Mouse (Mus musculus): ENCODE measurements at regions not wholly inside any gene's neighbourhood (a gene's known extent, or its start where the extent isn't known, plus 50 kb on each side); places are given as distances from the start of the nearest gene placed in this dataset.
A peak's percentile ranks its signal among the peaks of the same experiment; 100 is the strongest.

DNA sequence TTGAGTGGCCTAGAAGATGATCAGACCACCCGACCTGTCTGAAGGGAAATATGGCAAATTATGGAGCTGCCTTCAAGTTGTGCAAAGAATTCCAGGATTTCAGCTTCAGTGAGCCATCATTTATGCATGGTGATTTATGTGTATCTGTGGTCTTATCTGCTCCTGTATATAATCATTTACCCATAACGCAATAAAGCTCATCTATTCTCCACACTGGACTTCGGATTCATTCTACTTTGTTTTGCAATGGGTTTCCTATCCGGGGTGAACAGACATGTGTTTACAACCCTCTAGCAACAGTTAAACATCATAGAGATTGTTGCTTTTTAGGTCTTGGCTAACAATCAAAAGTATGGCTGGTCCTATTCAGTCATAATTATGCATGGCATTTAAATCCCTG is 145.1 kb downstream of the Pcdh10 start:
- no peak for DNase-seq

GRCm38 (mm10) chr3:45547091-45547490 is 168.9 kb downstream of the Pcdh10 start:
- no peak for DNase-seq

DNA sequence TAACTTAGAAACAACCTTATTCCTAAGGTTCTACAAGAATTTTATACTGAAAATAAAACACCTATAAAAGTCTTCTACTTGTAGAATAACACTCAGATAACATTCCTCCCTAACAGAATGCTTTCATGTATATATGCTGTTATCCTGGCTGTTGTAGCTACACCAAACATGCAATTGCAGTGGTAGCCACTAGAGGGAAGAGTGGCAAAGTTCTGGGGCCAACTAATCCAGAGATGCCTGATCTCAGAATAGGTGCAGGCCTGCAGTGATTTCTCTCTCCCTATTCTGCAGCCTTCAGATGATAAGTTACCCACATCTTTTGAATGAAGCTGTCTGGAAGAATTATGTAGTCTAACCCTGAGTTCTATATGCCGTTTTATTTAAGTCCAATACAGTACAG is 177.5 kb downstream of the Pcdh10 start:
- peak; percentile 61 for DNase-seq

- no peak for DNase-seq
Observed at GRCm38 (mm10) chr3:45572995-45573394, 194.8 kb downstream of the Pcdh10 start.

GRCm38 (mm10) chr3:45577035-45577434 is 198.8 kb downstream of the Pcdh10 start:
- no peak for DNase-seq

- no peak for DNase-seq
Observed at GRCm38 (mm10) chr3:45593561-45593960, 215.4 kb downstream of the Pcdh10 start.

- no peak for DNase-seq
Observed at GRCm38 (mm10) chr3:45602278-45602677, 224.1 kb downstream of the Pcdh10 start.

GRCm38 (mm10) chr3:45603151-45603550 is 225.0 kb downstream of the Pcdh10 start:
- no peak for DNase-seq

DNA sequence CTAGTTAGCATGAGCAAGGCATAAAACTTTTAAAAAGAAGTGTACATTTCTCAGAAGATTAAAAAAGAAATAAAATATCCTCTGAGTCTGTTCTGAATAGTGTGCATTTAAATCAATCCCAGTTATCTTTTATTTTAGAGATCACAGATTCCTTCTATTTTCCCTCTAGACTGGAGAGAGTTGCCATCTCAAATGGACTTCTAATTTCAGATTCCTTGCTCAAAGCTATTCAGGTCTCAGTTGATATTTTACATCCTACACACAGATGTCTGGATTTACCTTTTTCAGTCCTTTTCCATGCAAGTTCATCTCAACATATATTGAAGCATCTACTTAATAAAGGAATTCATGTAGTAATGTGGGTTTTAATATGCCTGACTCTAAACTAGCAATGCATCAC is 242.5 kb downstream of the Pcdh10 start:
- no peak for DNase-seq

DNA sequence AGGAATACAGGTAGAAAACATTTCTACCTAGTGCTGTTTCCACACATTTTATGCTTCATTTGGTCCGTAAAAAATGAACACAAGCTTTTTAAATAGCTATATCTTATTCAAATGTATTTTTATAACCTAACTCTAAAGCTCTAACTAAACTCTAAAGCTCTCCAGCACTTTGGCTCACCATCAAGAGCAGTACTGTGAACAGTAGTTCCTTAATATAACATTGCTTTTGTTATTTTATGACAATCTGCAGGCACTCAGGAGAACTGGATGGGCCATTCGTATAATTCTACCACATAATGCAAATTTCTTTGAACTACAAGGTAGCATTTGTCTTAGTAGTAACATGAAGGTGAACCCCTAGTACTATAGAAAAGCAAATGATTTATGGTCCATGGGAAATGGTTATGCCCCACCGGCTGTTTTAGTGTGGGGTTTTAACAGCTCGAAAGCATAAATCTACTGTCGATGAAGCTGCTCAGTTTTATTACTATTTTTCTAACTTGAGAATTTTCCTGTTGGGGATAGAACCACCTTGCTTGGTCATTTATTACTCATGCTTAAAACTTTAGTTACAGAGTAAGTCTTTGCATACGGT is 267.8 kb downstream of the Pcdh10 start:
- no peak for DNase-seq

- DNase-seq = no peak
Observed at GRCm38 (mm10) chr3:45649361-45649760, 271.2 kb downstream of the Pcdh10 start.

- DNase-seq = no peak
Observed at GRCm38 (mm10) chr3:45657023-45657422, 278.8 kb downstream of the Pcdh10 start.

DNA sequence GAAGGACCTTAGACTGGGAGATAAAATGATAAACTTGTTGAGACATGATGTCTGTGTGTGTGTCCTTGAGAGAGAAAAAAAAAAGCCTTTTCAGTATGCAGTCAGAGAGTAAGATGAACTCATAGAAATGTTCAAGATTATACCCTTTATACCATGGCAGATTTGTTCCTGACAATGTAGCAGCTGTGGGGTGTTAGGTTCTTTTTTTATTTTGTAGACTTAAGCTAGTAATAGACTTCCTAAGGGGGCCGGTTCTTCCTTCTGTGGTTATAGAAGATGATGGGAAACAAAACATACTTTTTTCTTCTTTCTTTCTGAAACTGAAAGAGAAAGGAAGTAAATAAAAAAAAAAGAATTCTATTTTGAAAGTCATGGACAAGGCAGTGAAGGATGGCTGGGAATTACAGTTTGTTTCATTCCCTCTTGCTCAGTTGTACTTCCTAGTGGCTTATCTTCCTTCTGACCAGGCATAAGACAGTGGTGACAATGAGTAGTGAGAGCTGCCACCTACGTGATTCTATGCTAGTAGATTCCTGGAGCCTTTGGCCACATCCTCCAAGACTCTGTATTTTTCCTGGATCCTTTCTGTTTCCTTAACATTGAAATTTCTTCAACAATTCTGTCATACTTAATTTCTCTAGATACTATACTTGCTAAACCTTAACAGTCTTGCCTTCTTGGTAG is 280.0 kb downstream of the Pcdh10 start:
- no peak for DNase-seq

- no peak for DNase-seq
Observed at GRCm38 (mm10) chr3:45659052-45659451, 280.9 kb downstream of the Pcdh10 start.

DNA sequence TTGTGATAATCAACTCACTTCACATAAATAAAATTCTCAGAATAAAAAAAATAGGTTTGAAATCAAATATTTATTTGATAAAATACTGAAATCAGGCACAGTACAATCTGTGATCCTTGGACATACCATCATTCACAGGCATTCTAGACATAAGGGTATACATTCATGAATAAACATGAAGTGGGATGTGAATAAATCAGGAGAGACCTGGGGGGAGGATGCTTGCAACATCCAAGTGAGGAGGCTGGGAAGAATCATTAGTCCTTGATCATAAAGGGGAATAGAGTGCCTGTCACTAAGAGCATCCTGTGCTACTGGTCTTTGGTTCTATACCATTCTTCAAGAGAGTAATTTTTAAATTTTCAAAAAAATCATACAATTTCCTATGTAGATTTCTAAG is 292.2 kb downstream of the Pcdh10 start:
- no peak for DNase-seq

DNA sequence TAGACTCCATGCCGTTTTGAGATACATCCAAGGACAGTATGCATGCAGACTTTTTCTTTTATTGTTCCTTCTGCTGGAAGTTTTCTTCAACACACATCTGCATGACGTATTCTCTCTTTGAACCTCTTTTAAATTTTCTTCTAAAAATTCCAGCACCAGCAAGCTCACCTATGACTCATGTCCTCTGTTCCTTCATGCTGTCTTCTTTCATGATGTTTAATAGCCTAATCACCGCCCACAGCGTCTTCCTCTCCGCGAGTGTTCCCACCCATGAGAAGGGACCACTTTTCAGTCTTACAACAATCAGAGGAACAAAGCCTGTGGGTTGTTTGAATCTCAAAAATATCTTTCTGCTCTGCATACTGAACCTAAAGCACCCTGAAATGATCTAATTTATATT is 299.5 kb downstream of the Pcdh10 start:
- no peak for DNase-seq

DNA sequence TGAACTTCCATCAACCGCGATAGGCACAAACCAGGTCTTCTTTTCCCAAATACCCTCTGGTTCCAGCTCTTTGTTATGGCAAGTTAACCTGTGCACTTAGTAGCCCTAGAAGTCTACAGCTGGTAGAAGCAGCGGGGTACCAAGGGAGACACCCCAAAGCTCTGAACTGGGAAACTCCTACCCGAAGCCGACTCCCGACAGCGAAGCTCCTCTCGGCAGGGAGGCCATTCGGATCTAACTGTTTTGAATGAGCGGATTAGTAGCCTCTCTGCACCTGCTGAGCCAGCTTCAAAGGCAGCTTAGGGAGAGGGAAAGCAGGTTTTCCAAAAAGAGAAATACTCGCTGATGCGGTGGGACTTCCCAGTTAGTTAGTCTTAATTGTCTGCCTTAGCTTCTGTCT is 303.2 kb downstream of the Pcdh10 start:
- no peak for DNase-seq

- no peak for DNase-seq
Observed at GRCm38 (mm10) chr3:45707891-45708290, 329.7 kb downstream of the Pcdh10 start.

All from right cerebral cortex, postnatal 14 days (tissue).